Mouse (Mus musculus) neural tube, embryonic 12.5 days (tissue): ENCODE data around the gene Cdc42ep3. TPM values are rescaled to one million over a fixed set of nuclear protein-coding genes. Genes with fewer than 3 reads are reported as not detected.

Experiments
- ATAC-seq: fragments of 200-750 bp; cut with Nextera tagmentation; 2 replicates; pipeline ENCODE4 v1.8.0; 2017; ENCODE audit warnings: low read depth, mild to moderate bottlenecking, moderate TSS enrichment, moderate library complexity; ENCODE audit not compliant: low FRiP score
- H3K27ac ChIP-seq: fragments of 300-500 bp; sonication (generic); 2 replicates; pipeline ENCODE4 v1.5.1; 2016
- H3K27me3 ChIP-seq: fragments of 300-500 bp; sonication (generic); replicated peaks from 2 replicates; pipeline ENCODE4 v1.6.1; 2016; ENCODE audit warnings: mild to moderate bottlenecking
- H3K36me3 ChIP-seq: fragments of 300-500 bp; sonication (generic); 2 replicates; pipeline ENCODE4 v1.6.1; 2016; ENCODE audit warnings: mild to moderate bottlenecking
- H3K4me1 ChIP-seq: fragments of 300-500 bp; sonication (generic); 2 replicates; pipeline ENCODE4 v1.6.1; 2016
- H3K4me2 ChIP-seq: fragments of 300-500 bp; sonication (generic); replicated peaks from 2 replicates; pipeline ENCODE4 v1.6.1; 2016; ENCODE audit warnings: mild to moderate bottlenecking
- H3K4me3 ChIP-seq: fragments of 300-500 bp; sonication (generic); 2 replicates; pipeline ENCODE4 v1.5.1; 2016
- H3K9ac ChIP-seq: fragments of 300-500 bp; sonication (generic); 2 replicates; pipeline ENCODE4 v1.6.1; 2016; ENCODE audit warnings: mild to moderate bottlenecking
- H3K9me3 ChIP-seq: fragments of 300-500 bp; sonication (generic); 2 replicates; pipeline ENCODE4 v1.6.1; 2016; ENCODE audit warnings: mild to moderate bottlenecking
- WGBS: fragments of 180-500 bp; shearing (Covaris S2); methylation state at CpG from one replicate; pipeline ENCODE4 v1.1.7; 2016; 5-methylcytosine and 5-hydroxymethylcytosine counted together
- polyA plus RNA-seq: library from polyadenylated mRNA; unstranded; fragments of >200 nt; fragmentation: Nextera tagmentation; extraction: Ambion mirVana; gene quantifications from 2 replicates; pipeline ENCODE4 v1.2.1, GENCODE M21; 2016

The Cdc42ep3 gene
- polyA plus RNA-seq, 1 experiment from 2014 or later: 34.5 TPM

GRCm38 (mm10) chr17:79356071-79356601 lies 1.2 kb upstream of the Cdc42ep3 start:
- peaks cover 11% of the 10 kb centered on the region for H3K4me1 ChIP-seq
- H3K4me3 ChIP-seq: peak overlapping the region; percentile 69
- WGBS: 11% methylated on average over 24 of the region's 24 CpGs
- H3K27me3 ChIP-seq: peaks cover 5% of the 10 kb centered on the region
- peak overlapping the region; percentile 83 for H3K9ac ChIP-seq
- H3K36me3 ChIP-seq: no peaks in the 10 kb centered on the region
- H3K4me2 ChIP-seq: peak overlapping the region; percentile 93
- ATAC-seq: peak; percentile 29
- no peaks in the 10 kb centered on the region for H3K9me3 ChIP-seq
- peak overlapping the region; percentile 84; the same call in 1 of the 2 replicates for H3K27ac ChIP-seq

GRCm38 (mm10) chr17:79355271-79355991 lies 540 bp upstream of the Cdc42ep3 start:
- peaks cover 5% of the 10 kb centered on the region for H3K27me3 ChIP-seq
- peak overlapping the region; percentile 84 for H3K27ac ChIP-seq
- peak; percentile 78 for ATAC-seq
- no peaks in the 10 kb centered on the region for H3K9me3 ChIP-seq
- H3K4me3 ChIP-seq: peak overlapping the region; percentile 69
- peak overlapping the region; percentile 83 for H3K9ac ChIP-seq
- WGBS: 0% methylated on average over 59 of the region's 59 CpGs
- H3K36me3 ChIP-seq: no peaks in the 10 kb centered on the region
- peak overlapping the region; percentile 93 for H3K4me2 ChIP-seq
- H3K4me1 ChIP-seq: peaks cover 11% of the 10 kb centered on the region

GRCm38 (mm10) chr17:79354174-79354443 lies 782 bp downstream of the Cdc42ep3 start:
- Histone ChIP-seq H3K36me3 (no peaks in the 10 kb centered on the region), H3K4me1 (peaks cover 11% of the 10 kb centered on the region), H3K27me3 (peaks cover 5% of the 10 kb centered on the region), H3K9me3 (no peaks in the 10 kb centered on the region), H3K4me2 (peak overlapping the region; percentile 93), H3K27ac (no peak overlapping the region), H3K9ac (peak overlapping the region; percentile 83), H3K4me3 (peak overlapping the region; percentile 69)
- no peak for ATAC-seq
- 0% methylated on average over 6 of the region's 6 CpGs for WGBS

GRCm38 (mm10) chr17:79353446-79354173 lies 1.3 kb downstream of the Cdc42ep3 start:
- Histone ChIP-seq H3K4me1 (peaks cover 11% of the 10 kb centered on the region), H3K9me3 (no peaks in the 10 kb centered on the region), H3K9ac (peak overlapping the region; percentile 83), H3K36me3 (no peaks in the 10 kb centered on the region), H3K4me2 (peak overlapping the region; percentile 93), H3K27me3 (peaks cover 5% of the 10 kb centered on the region), H3K27ac (no peak overlapping the region), H3K4me3 (peak overlapping the region; percentile 69)
- WGBS: 4% methylated on average over 16 of the region's 16 CpGs
- ATAC-seq: no peak

GRCm38 (mm10) chr17:79350751-79351191 lies 4.1 kb downstream of the Cdc42ep3 start:
- WGBS: 82% methylated on average over 11 of the region's 11 CpGs
- ATAC-seq: no peak
- peak overlapping the region; percentile 14; the same call in 1 of the 2 replicates for H3K4me2 ChIP-seq
- no peak overlapping the region for H3K4me3 ChIP-seq
- no peaks in the 10 kb centered on the region for H3K9me3 ChIP-seq
- no peak overlapping the region for H3K27ac ChIP-seq
- no peaks in the 10 kb centered on the region for H3K36me3 ChIP-seq
- H3K4me1 ChIP-seq: peaks cover 11% of the 10 kb centered on the region
- no peak overlapping the region for H3K9ac ChIP-seq
- H3K27me3 ChIP-seq: no peaks in the 10 kb centered on the region; the same call in 1 of the 2 replicates

- Histone ChIP-seq H3K4me1 (peaks cover 11% of the 10 kb centered on the region; the same call in 1 of the 2 replicates), H3K4me3 (no peak overlapping the region), H3K9me3 (no peaks in the 10 kb centered on the region), H3K36me3 (no peaks in the 10 kb centered on the region), H3K27ac (no peak overlapping the region), H3K4me2 (no peak overlapping the region), H3K9ac (no peak overlapping the region), H3K27me3 (no peaks in the 10 kb centered on the region)
- ATAC-seq: no peak
- WGBS: 90% methylated on average over 4 of the region's 4 CpGs
These were observed 5.5 kb downstream of the Cdc42ep3 start for GRCm38 (mm10) chr17:79349371-79349770.

GRCm38 (mm10) chr17:79347920-79348589 lies 6.8 kb downstream of the Cdc42ep3 start:
- Histone ChIP-seq H3K9ac (no peak overlapping the region), H3K4me2 (no peak overlapping the region), H3K27me3 (no peaks in the 10 kb centered on the region), H3K9me3 (no peaks in the 10 kb centered on the region), H3K4me1 (peaks cover 10% of the 10 kb centered on the region; the same call in 1 of the 2 replicates), H3K4me3 (no peak overlapping the region), H3K36me3 (no peaks in the 10 kb centered on the region), H3K27ac (no peak overlapping the region)
- ATAC-seq: no peak
- 86% methylated on average over 7 of the region's 7 CpGs for WGBS

GRCm38 (mm10) chr17:79347291-79347690 lies 7.6 kb downstream of the Cdc42ep3 start:
- Histone ChIP-seq H3K9me3 (no peaks in the 10 kb centered on the region), H3K9ac (no peak overlapping the region), H3K27me3 (no peaks in the 10 kb centered on the region), H3K27ac (no peak overlapping the region), H3K36me3 (no peaks in the 10 kb centered on the region), H3K4me1 (0 out of 2 replicates have a peak, but pooled peaks cover 8% of the 10 kb centered on the region), H3K4me2 (no peak overlapping the region), H3K4me3 (no peak overlapping the region)
- WGBS: 88% methylated on average over 4 of the region's 4 CpGs
- no peak for ATAC-seq

- 92% methylated on average over 25 of the region's 25 CpGs for WGBS
- no peak overlapping the region for H3K27ac ChIP-seq
These were observed 9.7 kb downstream of the Cdc42ep3 start for GRCm38 (mm10) chr17:79345001-79345709.

GRCm38 (mm10) chr17:79343334-79343946 lies 11.5 kb downstream of the Cdc42ep3 start:
- no peaks in the 10 kb centered on the region for H3K27me3 ChIP-seq
- no peak for ATAC-seq

More at GRCm38 (mm10) chr17:79345001-79345709, 9.7 kb downstream of the Cdc42ep3 start:
- Histone ChIP-seq H3K9ac (no peak overlapping the region), H3K4me1 (0 out of 2 replicates have a peak, but pooled peaks cover 8% of the 10 kb centered on the region), H3K9me3 (no peaks in the 10 kb centered on the region), H3K4me2 (no peak overlapping the region), H3K4me3 (no peak overlapping the region), H3K36me3 (no peaks in the 10 kb centered on the region), H3K27me3 (no peaks in the 10 kb centered on the region)
- ATAC-seq: no peak

GRCm38 (mm10) chr17:79342639-79343333 lies 12.1 kb downstream of the Cdc42ep3 start:
- WGBS: 50% methylated on average over 3 of the region's 3 CpGs
- H3K4me2 ChIP-seq: no peak overlapping the region
- H3K9ac ChIP-seq: no peak overlapping the region
- H3K27me3 ChIP-seq: no peaks in the 10 kb centered on the region
- no peaks in the 10 kb centered on the region for H3K9me3 ChIP-seq
- no peak overlapping the region for H3K4me3 ChIP-seq
- ATAC-seq: no peak
- H3K36me3 ChIP-seq: no peaks in the 10 kb centered on the region
- no peak overlapping the region for H3K27ac ChIP-seq
- 0 out of 2 replicates have a peak, but pooled peaks cover 8% of the 10 kb centered on the region for H3K4me1 ChIP-seq

More at GRCm38 (mm10) chr17:79343334-79343946, 11.5 kb downstream of the Cdc42ep3 start:
- H3K27ac ChIP-seq: no peak overlapping the region
- H3K4me1 ChIP-seq: 0 out of 2 replicates have a peak, but pooled peaks cover 8% of the 10 kb centered on the region
- H3K9me3 ChIP-seq: no peaks in the 10 kb centered on the region
- H3K4me3 ChIP-seq: no peak overlapping the region
- H3K9ac ChIP-seq: no peak overlapping the region
- H3K4me2 ChIP-seq: no peak overlapping the region
- 57% methylated on average over 5 of the region's 5 CpGs for WGBS
- no peaks in the 10 kb centered on the region for H3K36me3 ChIP-seq
